Mouse (Mus musculus) heart, embryonic 15.5 days (tissue): ENCODE measurements around the gene Galnt18. TPM values are rescaled to one million over a fixed set of nuclear protein-coding genes. Genes with fewer than 3 reads are reported as not detected.

ENCODE experiments used
- ATAC-seq: fragments of 200-750 bp; cut with Nextera tagmentation; replicated peaks from 2 replicates; pipeline ENCODE4 v1.8.0; 2017; ENCODE audit warnings: low read depth, moderate TSS enrichment; ENCODE audit not compliant: insufficient number of reproducible peaks, insufficient read depth, low FRiP score
- H3K27ac ChIP-seq: fragments of 300-500 bp; sonication (generic); 2 replicates; pipeline ENCODE4 v1.5.1; 2015; ENCODE audit warnings: mild to moderate bottlenecking, inconsistent platforms
- H3K27me3 ChIP-seq: fragments of 300-500 bp; sonication (generic); 2 replicates; pipeline ENCODE4 v1.6.1; 2015; ENCODE audit warnings: inconsistent platforms
- H3K36me3 ChIP-seq: fragments of 300-500 bp; sonication (generic); 2 replicates; pipeline ENCODE4 v1.6.1; 2015; ENCODE audit warnings: mild to moderate bottlenecking, inconsistent platforms
- H3K4me1 ChIP-seq: fragments of 300-500 bp; sonication (generic); replicated peaks from 2 replicates; pipeline ENCODE4 v1.6.1; 2015; ENCODE audit warnings: inconsistent platforms
- H3K4me2 ChIP-seq: fragments of 300-500 bp; sonication (generic); 2 replicates; pipeline ENCODE4 v1.6.1; 2015; ENCODE audit warnings: inconsistent platforms, mild to moderate bottlenecking, moderate library complexity
- H3K4me3 ChIP-seq: fragments of 300-500 bp; sonication (generic); 2 replicates; pipeline ENCODE4 v1.5.1; 2015; ENCODE audit warnings: mild to moderate bottlenecking, inconsistent platforms
- H3K9ac ChIP-seq: fragments of 300-500 bp; sonication (generic); 2 replicates; pipeline ENCODE4 v1.6.1; 2015; ENCODE audit warnings: mild to moderate bottlenecking, inconsistent platforms
- H3K9me3 ChIP-seq: fragments of 300-500 bp; sonication (generic); replicated peaks from 2 replicates; pipeline ENCODE4 v1.6.1; 2016; ENCODE audit warnings: inconsistent platforms
- WGBS: fragments of 180-500 bp; shearing (Covaris S2); methylation state at CpG from one replicate; pipeline ENCODE4 v1.1.7; 2015; ENCODE audit warnings: mixed read lengths; 5-methylcytosine and 5-hydroxymethylcytosine counted together
- polyA plus RNA-seq: library from polyadenylated mRNA; unstranded; fragments of >200 nt; fragmentation: Nextera tagmentation; extraction: Ambion mirVana; gene quantifications from 2 replicates; pipeline ENCODE4 v1.2.1, GENCODE M21; 2015

Gene Galnt18
- polyA plus RNA-seq, 1 experiment from 2014 or later, result 16.0 TPM

GRCm38 (mm10) chr7:111680108-111680507 is 99.7 kb downstream of the Galnt18 start:
- Histone ChIP-seq H3K9ac (no peak overlapping the region), H3K9me3 (no peaks in the 10 kb centered on the region), H3K4me2 (no peak overlapping the region), H3K4me1 (peaks cover 22% of the 10 kb centered on the region), H3K27me3 (no peaks in the 10 kb centered on the region), H3K27ac (no peak overlapping the region), H3K36me3 (no peaks in the 10 kb centered on the region), H3K4me3 (no peak overlapping the region)
- ATAC-seq, result no peak
- 91% methylated on average over 3 of the region's 3 CpGs for WGBS

GRCm38 (mm10) chr7:111676483-111676882 is 103.3 kb downstream of the Galnt18 start:
- 0 out of 2 replicates have a peak, but pooled peaks have one; percentile 32 for ATAC-seq
- Histone ChIP-seq H3K9me3 (no peaks in the 10 kb centered on the region), H3K4me2 (no peak overlapping the region), H3K27ac (peak overlapping the region; percentile 21; the same call in 1 of the 2 replicates), H3K4me1 (peaks cover 41% of the 10 kb centered on the region), H3K36me3 (no peaks in the 10 kb centered on the region), H3K27me3 (no peaks in the 10 kb centered on the region), H3K4me3 (no peak overlapping the region), H3K9ac (no peak overlapping the region)
- WGBS, result 51% methylated on average over 3 of the region's 3 CpGs

GRCm38 (mm10) chr7:111672467-111672866 is 107.3 kb downstream of the Galnt18 start:
- no peaks in the 10 kb centered on the region for H3K27me3 ChIP-seq
- H3K4me2 ChIP-seq, result no peak overlapping the region
- H3K9ac ChIP-seq, result no peak overlapping the region
- H3K4me1 ChIP-seq, result peaks cover 32% of the 10 kb centered on the region
- no peaks in the 10 kb centered on the region for H3K9me3 ChIP-seq
- no peak for ATAC-seq
- H3K4me3 ChIP-seq, result no peak overlapping the region
- no peaks in the 10 kb centered on the region for H3K36me3 ChIP-seq
- 49% methylated on average over 4 of the region's 4 CpGs for WGBS
- no peak overlapping the region for H3K27ac ChIP-seq

- no peak for ATAC-seq
- WGBS, result 67% methylated on average over 14 of the region's 14 CpGs
- no peak overlapping the region for H3K9ac ChIP-seq
These were observed 116.4 kb downstream of the Galnt18 start for GRCm38 (mm10) chr7:111663139-111664073.

GRCm38 (mm10) chr7:111658579-111658978 is 121.2 kb downstream of the Galnt18 start:
- ATAC-seq, result no peak
- no peaks in the 10 kb centered on the region for H3K4me1 ChIP-seq
- H3K27ac ChIP-seq, result no peak overlapping the region
- no peaks in the 10 kb centered on the region for H3K9me3 ChIP-seq
- H3K27me3 ChIP-seq, result no peaks in the 10 kb centered on the region
- no peak overlapping the region for H3K9ac ChIP-seq
- H3K4me3 ChIP-seq, result no peak overlapping the region
- no peaks in the 10 kb centered on the region for H3K36me3 ChIP-seq
- WGBS, result 62% methylated on average over 4 of the region's 4 CpGs
- no peak overlapping the region for H3K4me2 ChIP-seq

More at GRCm38 (mm10) chr7:111663139-111664073, 116.4 kb downstream of the Galnt18 start:
- no peak overlapping the region for H3K4me3 ChIP-seq
- no peaks in the 10 kb centered on the region for H3K9me3 ChIP-seq
- H3K27me3 ChIP-seq, result no peaks in the 10 kb centered on the region
- no peak overlapping the region for H3K4me2 ChIP-seq
- H3K27ac ChIP-seq, result no peak overlapping the region
- H3K36me3 ChIP-seq, result no peaks in the 10 kb centered on the region
- no peaks in the 10 kb centered on the region for H3K4me1 ChIP-seq

- Histone ChIP-seq H3K27me3 (no peaks in the 10 kb centered on the region), H3K36me3 (no peaks in the 10 kb centered on the region), H3K4me3 (no peak overlapping the region), H3K4me2 (no peak overlapping the region), H3K27ac (no peak overlapping the region), H3K4me1 (no peaks in the 10 kb centered on the region), H3K9ac (no peak overlapping the region), H3K9me3 (no peaks in the 10 kb centered on the region)
- no peak for ATAC-seq
- WGBS, result 89% methylated on average over 8 of the region's 8 CpGs
These were observed 124.8 kb downstream of the Galnt18 start for GRCm38 (mm10) chr7:111655002-111655401.

GRCm38 (mm10) chr7:111654526-111654925 is 125.3 kb downstream of the Galnt18 start:
- Histone ChIP-seq H3K4me1 (no peaks in the 10 kb centered on the region), H3K27ac (no peak overlapping the region), H3K4me2 (no peak overlapping the region), H3K4me3 (no peak overlapping the region), H3K36me3 (no peaks in the 10 kb centered on the region), H3K9me3 (no peaks in the 10 kb centered on the region), H3K27me3 (no peaks in the 10 kb centered on the region), H3K9ac (no peak overlapping the region)
- ATAC-seq, result no peak

- Histone ChIP-seq H3K4me3 (no peak overlapping the region), H3K27ac (no peak overlapping the region), H3K9me3 (no peaks in the 10 kb centered on the region), H3K9ac (no peak overlapping the region), H3K4me1 (no peaks in the 10 kb centered on the region), H3K36me3 (no peaks in the 10 kb centered on the region), H3K4me2 (no peak overlapping the region), H3K27me3 (no peaks in the 10 kb centered on the region)
- ATAC-seq, result no peak
These were observed 135.4 kb downstream of the Galnt18 start for GRCm38 (mm10) chr7:111644362-111644761.

- Histone ChIP-seq H3K36me3 (no peaks in the 10 kb centered on the region), H3K4me2 (no peak overlapping the region), H3K4me3 (no peak overlapping the region), H3K27ac (no peak overlapping the region), H3K27me3 (no peaks in the 10 kb centered on the region), H3K9me3 (no peaks in the 10 kb centered on the region), H3K4me1 (peaks cover 18% of the 10 kb centered on the region), H3K9ac (no peak overlapping the region)
- WGBS, result 73% methylated on average over 2 of the region's 2 CpGs
- no peak for ATAC-seq
These were observed 140.9 kb downstream of the Galnt18 start for GRCm38 (mm10) chr7:111638899-111639298.

- no peak for ATAC-seq
- 15% methylated on average over 5 of the region's 5 CpGs for WGBS
- H3K36me3 ChIP-seq, result no peaks in the 10 kb centered on the region
- H3K27me3 ChIP-seq, result no peaks in the 10 kb centered on the region
- H3K4me3 ChIP-seq, result no peak overlapping the region
- H3K4me1 ChIP-seq, result peaks cover 18% of the 10 kb centered on the region
- no peak overlapping the region for H3K27ac ChIP-seq
- H3K9ac ChIP-seq, result no peak overlapping the region
- H3K4me2 ChIP-seq, result no peak overlapping the region
- H3K9me3 ChIP-seq, result no peaks in the 10 kb centered on the region
These were observed 141.3 kb downstream of the Galnt18 start for GRCm38 (mm10) chr7:111638465-111638864.

- H3K27ac ChIP-seq, result no peak overlapping the region
- H3K9me3 ChIP-seq, result no peaks in the 10 kb centered on the region
- no peak overlapping the region for H3K9ac ChIP-seq
- H3K4me2 ChIP-seq, result no peak overlapping the region
- no peaks in the 10 kb centered on the region for H3K27me3 ChIP-seq
- H3K36me3 ChIP-seq, result no peaks in the 10 kb centered on the region
- H3K4me3 ChIP-seq, result no peak overlapping the region
- 49% methylated on average over 2 of the region's 2 CpGs for WGBS
- no peak for ATAC-seq
- peaks cover 18% of the 10 kb centered on the region for H3K4me1 ChIP-seq
These were observed 141.8 kb downstream of the Galnt18 start for GRCm38 (mm10) chr7:111637866-111638448.
